Mouse (Mus musculus) adrenal gland, postnatal 4 days (tissue): ENCODE results near the gene Hoxc8. TPM values are rescaled to one million over a fixed set of nuclear protein-coding genes. Genes with fewer than 3 reads are reported as not detected.

Experiments
- DNase-seq, 2 experiments: peaks; one replicate each; pipeline ENCODE4 v3.0.0; 2021 to 2022; ENCODE audit warnings: low spot score in 2 of 2, mixed read lengths in 2 of 2
- microRNA-seq: library from miRNA; unstranded; fragments of <30 nt; microRNA quantifications from one replicate; pipeline ENCODE4 v1.2.0, GENCODE M21; 2021
- total RNA-seq, 2 experiments: library from RNA; stranded (reverse); gene quantifications; 2 replicates each; pipeline ENCODE4 v1.2.3; 2021

Gene Hoxc8
- total RNA-seq, 2 experiments from 2014 or later, result 22.2 to 22.7 TPM

DNA sequence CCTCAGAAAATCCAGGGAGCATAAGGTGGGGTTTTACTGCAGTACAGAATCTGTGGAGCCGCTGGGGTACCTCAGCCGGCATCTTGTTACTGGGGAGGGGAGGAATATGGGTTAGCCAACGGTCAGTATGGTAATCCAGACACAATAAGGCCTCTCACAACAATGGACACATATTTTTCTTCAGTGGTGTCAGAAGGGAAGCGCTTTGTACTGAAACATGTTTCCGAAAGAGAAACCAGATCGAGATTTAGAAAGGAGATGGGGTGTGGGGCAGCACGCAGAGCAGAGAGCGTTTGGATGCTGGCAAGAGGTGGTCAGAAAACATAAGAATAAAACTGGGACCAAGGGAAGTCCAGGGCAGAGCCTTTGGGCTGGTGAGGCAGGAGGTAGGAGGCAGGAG lies 39.7 kb downstream of the Hoxc8 start:
- DNase-seq, result no peak

GRCm38 (mm10) chr15:103032167-103032566 lies 41.8 kb downstream of the Hoxc8 start:
- DNase-seq, result no peak

- no peak for DNase-seq
These were observed 42.5 kb downstream of the Hoxc8 start for GRCm38 (mm10) chr15:103032646-103033575.

DNA sequence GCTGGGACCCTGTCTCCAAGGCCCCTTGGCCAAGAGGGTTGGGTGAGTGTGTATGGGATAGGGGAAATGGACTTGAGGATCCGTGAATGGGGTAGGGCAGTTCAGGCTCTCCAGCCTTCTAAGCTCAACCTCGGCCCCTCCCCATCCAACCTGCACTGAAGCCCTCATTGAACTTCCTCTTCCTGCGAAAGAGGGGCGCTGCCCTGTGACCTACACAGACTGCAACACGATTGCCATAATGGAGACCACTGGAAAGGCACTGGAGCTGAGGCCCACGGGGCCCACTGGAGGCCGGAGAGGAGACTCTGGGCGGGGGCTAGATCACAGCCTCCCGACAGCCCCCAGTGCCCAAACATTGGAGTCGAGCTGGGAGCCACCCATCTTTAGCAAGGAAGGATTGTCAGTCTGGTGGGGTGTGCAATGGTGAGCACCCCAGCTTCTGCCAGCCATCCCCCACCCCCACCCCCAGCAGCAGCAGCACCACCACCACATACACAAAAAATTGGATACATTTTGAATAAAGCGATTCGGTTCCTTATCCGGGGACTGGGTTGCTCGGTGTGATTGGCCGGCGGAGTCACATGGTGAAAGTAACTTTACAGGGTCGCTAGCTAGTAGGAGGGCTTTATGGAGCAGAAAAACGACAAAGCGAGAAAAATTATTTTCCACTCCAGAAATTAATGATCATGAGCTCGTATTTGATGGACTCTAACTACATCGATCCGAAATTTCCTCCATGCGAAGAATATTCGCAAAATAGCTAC lies 43.8 kb downstream of the Hoxc8 start:
- no peak for DNase-seq

DNA sequence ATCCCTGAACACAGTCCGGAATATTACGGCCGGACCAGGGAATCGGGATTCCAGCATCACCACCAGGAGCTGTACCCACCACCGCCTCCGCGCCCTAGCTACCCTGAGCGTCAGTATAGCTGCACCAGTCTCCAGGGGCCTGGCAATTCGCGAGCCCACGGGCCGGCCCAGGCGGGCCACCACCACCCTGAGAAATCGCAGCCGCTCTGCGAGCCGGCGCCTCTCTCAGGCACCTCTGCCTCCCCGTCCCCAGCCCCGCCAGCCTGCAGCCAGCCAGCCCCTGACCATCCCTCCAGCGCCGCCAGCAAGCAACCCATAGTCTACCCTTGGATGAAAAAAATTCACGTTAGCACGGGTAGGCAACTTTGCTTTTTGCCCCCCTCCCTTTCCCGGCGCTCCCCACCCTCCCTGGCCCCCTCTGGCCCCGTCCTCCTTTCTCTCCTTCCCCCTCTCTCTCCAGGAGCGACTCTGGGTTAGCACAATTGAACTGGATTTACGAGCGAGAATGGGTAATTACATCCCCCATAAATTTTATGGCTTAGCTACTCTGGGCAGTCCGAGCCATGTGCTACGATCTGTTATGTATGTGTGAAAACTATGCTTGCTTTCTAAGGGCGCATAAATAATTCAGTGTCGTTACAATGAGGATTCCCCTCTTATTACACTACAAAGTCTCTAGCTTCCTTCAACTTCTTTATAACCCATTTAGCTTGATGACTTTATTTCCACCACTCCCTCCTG lies 44.6 kb downstream of the Hoxc8 start:
- DNase-seq, result no peak

DNA sequence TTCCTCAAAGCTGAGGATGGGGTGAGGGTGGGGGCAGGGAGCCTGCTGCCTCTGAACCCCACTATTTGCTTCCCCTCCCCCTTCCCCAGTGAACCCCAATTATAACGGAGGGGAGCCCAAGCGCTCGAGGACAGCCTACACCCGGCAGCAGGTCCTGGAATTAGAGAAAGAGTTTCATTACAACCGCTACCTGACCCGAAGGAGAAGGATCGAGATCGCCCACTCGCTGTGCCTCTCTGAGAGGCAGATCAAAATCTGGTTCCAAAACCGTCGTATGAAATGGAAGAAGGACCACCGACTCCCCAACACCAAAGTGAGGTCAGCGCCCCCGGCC lies 45.1 kb downstream of the Hoxc8 start:
- DNase-seq, result no peak

GRCm38 (mm10) chr15:103037579-103037978 lies 47.2 kb downstream of the Hoxc8 start:
- DNase-seq, result no peak

DNA sequence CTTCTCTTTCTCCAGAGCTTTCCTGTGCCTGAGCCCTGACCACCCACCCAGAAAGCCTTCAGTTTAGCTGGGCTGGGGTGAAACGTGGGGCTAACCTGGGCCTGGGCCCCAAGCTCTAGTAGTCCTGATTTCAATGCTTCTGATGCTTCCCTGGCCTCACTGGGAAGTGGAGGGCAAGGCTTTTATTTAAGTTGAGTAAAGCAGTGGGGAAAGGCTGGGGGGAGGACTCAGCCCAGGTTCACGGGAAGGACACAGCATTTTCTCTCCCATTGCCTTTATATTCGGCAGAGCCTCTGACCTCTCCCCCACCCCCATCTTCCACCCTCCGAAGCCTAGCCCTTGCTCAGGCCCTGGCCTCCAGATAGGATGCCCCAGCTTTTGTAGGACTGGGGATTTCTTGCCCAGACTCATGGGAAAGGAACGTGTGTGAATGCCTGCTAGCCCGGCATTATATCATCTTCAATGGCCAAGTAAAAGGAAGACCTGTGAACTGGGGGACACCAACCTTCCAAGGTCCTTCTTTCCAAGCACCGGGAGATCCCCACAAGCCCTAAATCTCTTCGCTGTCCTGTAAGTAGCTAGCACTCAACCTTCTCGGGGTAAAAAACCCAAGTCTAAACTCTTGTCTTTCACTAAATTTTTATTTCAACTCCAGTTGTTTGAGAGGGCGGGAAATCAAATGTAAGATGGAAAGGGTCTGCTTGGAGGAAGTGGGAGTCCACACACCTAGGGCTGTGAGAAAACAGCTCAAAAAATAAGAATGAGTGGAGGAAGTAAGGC lies 48.5 kb downstream of the Hoxc8 start:
- no peak for DNase-seq

DNA sequence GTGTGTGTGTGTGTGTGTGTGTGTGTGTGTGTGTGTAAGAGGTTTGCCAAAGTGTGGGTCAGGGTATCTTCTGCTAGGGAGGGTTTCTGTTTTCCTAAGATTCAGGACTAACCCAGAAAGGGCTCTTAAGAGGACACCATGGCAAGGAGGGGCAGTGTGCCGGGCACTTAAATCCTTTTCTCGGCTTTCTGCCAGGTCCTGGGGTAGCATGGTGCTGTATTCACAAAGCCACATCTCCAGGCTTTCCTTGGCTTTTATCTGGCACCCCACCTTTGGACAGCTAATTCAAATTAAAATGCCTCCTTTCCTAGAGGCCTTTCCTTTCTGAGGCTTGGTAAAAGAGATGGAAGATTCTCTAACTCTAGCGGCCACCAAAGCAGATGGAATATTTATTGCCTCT lies 49.2 kb downstream of the Hoxc8 start:
- DNase-seq, result no peak

DNA sequence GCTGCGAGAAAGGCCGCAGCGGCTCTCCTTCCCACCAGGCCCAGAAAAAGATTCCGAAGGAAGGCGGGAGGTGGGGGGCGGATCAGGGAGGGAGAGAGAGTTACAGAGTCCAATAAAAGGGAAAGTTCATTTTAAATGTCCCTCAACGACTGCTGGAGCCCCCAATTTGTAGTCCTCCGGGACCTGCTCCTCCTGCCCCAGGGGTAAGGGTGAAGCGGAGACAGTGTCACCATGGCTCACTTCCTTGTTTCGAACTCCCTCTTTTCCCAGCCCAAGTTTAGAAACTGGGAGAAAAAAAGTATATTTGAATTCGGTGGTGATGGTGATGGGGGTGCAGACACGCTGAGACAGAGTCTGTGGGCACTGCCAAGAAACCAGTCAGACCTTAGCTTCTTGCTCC lies 50.2 kb downstream of the Hoxc8 start:
- DNase-seq, result no peak

DNA sequence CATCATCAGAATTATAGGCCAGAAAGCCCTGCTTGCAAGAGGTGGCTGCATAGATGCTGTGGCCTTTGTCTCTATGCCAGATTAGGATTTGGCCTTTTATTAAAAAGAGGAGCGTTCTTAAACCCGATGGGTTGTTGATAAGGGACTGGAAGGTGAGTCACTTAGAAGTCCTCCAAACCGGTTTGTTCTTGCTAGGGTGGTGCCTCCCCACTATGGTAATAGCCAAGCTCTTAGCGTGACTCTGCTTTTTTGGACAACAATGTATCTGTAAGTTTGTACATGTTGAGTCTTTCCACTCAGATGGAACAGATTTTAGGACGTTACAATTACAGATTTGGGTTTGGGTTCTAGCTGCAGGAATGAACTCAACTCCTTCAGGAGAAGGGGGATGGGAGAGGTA lies 51.2 kb downstream of the Hoxc8 start:
- no peak for DNase-seq

DNA sequence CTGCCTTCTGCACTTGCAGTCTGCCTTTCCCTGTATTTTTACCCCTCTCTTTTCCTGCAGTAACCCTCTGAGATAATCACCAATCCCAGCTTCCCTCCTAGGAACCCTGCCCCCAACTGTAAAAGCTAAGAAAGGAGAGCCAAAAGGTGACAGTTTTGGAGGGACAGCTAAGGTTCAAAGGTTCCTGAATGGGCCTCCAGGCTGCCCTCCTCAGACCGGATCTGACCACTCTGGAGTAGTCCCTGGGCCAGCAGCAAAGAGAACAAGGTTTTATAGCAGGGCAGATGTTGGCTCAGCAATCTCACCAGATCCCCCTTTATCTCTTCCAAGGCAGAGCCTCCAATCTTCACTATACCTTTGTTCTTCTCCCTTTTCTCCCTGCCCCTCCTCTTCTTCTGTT lies 51.8 kb downstream of the Hoxc8 start:
- DNase-seq, result no peak

Small RNAs within 50 kb of the gene (microRNA-seq; reads per million reads assigned to microRNA genes)
- gene Mir196a-2, result 466 reads per million, percentile 66 among the genes with 10 or more reads in this experiment
- 1,737 reads per million, percentile 81 among the genes with 10 or more reads in this experiment for gene Mir615

Other genes with a start within 250 kb of the Hoxc8 start
- not detected for gene Hoxc13, start 69.5 kb upstream of the Hoxc8 start, total RNA-seq
- not detected for gene Hoxc12, start 53.9 kb upstream of the Hoxc8 start, total RNA-seq
- gene Hoxc11, start 36.2 kb upstream of the Hoxc8 start, total RNA-seq, result under 1 TPM in 1 of 2 experiments, not detected in 1; 0.20 TPM
- 1 to 10 TPM; 1.2 to 5.6 TPM for gene Hoxc10, start 23.8 kb upstream of the Hoxc8 start, total RNA-seq
- gene Hoxc5, start 23.2 kb upstream of the Hoxc8 start, total RNA-seq, result 1 to 10 TPM; 7.9 to 8.0 TPM
- 1 to 10 TPM; 3.0 to 4.8 TPM for gene Hoxc9, start 14.2 kb upstream of the Hoxc8 start, total RNA-seq
- 10 to 100 TPM; 40.3 to 41.5 TPM for gene Hoxc6, start 7.7 kb downstream of the Hoxc8 start, total RNA-seq
- 10 to 100 TPM; 11.3 to 13.4 TPM for gene Hoxc4, start 28.3 kb downstream of the Hoxc8 start, total RNA-seq
- gene Smug1, start 176.5 kb downstream of the Hoxc8 start, total RNA-seq, result 10 to 100 TPM; 17.7 to 19.0 TPM
- gene Cbx5, start 249.2 kb downstream of the Hoxc8 start, total RNA-seq, result 100 to 1,000 TPM; 111 to 127 TPM
- 100 to 1,000 TPM; 404 to 457 TPM for gene Hnrnpa1, start 249.8 kb downstream of the Hoxc8 start, total RNA-seq